Mouse (Mus musculus): ENCODE measurements around the gene Dusp16. TPM values are rescaled to one million over a fixed set of nuclear protein-coding genes. Genes with fewer than 3 reads are reported as not detected.
"Not testable (repeated sequence)": the region's sequence is repeated elsewhere in the genome, so short reads cannot be mapped to it uniquely, and the experiment has no call there.

Gene Dusp16
- polyA plus RNA-seq, 1 experiment: 6.5 TPM

DNA sequence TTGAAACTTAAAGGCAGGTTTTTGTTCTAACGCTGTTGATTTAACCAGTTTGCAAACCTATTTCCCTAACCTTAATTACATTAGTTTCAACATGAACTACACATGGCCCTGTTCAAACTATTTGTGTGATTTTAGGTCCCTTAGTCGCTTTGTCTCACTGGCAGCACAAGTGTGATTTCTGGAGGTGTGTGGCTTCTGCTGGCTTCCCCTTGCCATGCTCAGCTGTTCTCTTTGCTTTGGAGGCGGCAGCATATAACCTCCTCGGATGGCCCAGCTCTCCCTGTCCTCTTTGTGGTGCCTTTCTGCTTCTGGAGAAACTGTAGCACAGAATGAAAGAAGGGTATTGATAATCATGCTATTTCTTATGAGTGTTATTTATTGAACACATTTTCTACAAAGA is 114.9 kb downstream of the Dusp16 start:
- TF ChIP-seq POLR2A (IDR thresholded peaks at IDR 0.05; ENCODE audit: low read depth, low read length) (no peak), CTCF (IDR thresholded peaks at IDR 0.05; ENCODE audit: extremely low read depth, insufficient read depth, insufficient read length, insufficient replicate concordance) (no peak)
- Histone ChIP-seq H3K36me3 (ENCODE audit: control insufficient read depth, insufficient read depth, low read length) (no peaks in the 10 kb centered on the region), H3K4me3 (ENCODE audit: extremely low read depth, insufficient read depth, insufficient read length) (no peak overlapping the region), H3K27ac (ENCODE audit: insufficient read depth, low read length) (no peak overlapping the region), H3K27me3 (ENCODE audit: control insufficient read depth, insufficient read depth, low read length) (no peaks in the 10 kb centered on the region), H3K4me1 (ENCODE audit: control insufficient read depth, insufficient read depth, insufficient read length) (no peaks in the 10 kb centered on the region; the same call in 1 of the 2 replicates)
- no peak for DNase-seq (ENCODE audit: low read depth in 1 of 2, low spot score in 2 of 2)
- 94% methylated on average over 4 of the region's 4 CpGs for WGBS

DNA sequence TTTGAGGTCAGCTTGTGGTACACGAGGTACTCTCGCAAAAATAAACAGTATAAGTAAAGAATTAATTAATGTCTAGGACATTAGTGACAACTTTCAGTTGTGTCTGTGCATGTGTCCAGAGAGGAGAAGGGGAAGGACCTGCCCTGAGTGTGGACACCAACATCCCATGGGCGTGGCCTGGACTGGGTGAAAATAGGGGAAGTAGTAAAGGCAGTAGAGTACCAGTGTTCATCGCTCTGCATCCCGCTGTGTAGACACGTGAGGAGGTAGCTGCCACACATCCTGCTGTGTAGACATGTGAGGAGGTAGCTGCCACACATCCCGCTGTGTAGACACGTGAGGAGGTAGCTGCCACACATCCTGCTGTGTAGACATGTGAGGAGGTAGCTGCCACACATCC is 118.7 kb downstream of the Dusp16 start:
- H3K36me3 ChIP-seq (ENCODE audit: control insufficient read depth, insufficient read depth, low read length); H3K27me3 ChIP-seq (ENCODE audit: control insufficient read depth, insufficient read depth, low read length); H3K4me3 ChIP-seq (ENCODE audit: extremely low read depth, insufficient read depth, insufficient read length); DNase-seq (ENCODE audit: low read depth in 1 of 2, low spot score in 2 of 2); H3K4me1 ChIP-seq (ENCODE audit: control insufficient read depth, insufficient read depth, insufficient read length); H3K27ac ChIP-seq (ENCODE audit: insufficient read depth, low read length): not testable (repeated sequence)
- WGBS: 70% methylated on average over 8 of the region's 8 CpGs

DNA sequence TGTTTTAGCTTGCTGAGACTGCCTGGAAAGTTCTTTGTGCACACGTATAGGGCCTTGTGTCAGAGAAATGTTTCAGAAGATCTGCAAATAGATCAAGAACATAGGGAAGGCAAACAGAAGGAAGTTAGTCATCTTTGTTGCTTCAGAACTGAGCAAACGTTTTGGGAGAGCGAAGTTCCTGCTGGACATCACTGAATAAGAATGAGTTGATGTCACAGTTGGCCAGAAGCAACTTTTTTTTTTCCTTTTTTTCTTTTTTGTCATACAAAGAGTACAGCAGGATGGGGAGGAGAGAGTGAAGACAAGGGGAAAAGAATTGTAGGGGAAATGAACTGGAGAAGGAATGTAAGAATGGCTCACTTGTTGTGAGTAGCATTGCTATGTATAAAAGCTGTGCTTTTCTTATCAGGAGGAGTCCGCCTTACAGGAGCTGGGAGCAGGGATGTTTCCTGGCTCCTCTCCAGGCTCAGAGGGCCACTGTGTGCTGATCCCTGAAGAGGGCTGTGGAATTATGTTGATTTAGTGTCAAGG is 121.5 kb downstream of the Dusp16 start:
- Histone ChIP-seq H3K27me3 (ENCODE audit: control insufficient read depth, insufficient read depth, low read length) (no peaks in the 10 kb centered on the region), H3K4me1 (ENCODE audit: control insufficient read depth, insufficient read depth, insufficient read length) (no peaks in the 10 kb centered on the region), H3K4me3 (ENCODE audit: extremely low read depth, insufficient read depth, insufficient read length) (no peak overlapping the region), H3K36me3 (ENCODE audit: control insufficient read depth, insufficient read depth, low read length) (no peaks in the 10 kb centered on the region), H3K27ac (ENCODE audit: insufficient read depth, low read length) (no peak overlapping the region; the same call in 1 of the 2 replicates)
- no peak for DNase-seq (ENCODE audit: low read depth in 1 of 2, low spot score in 2 of 2)
- 75% methylated on average over 4 of the region's 4 CpGs for WGBS
- TF ChIP-seq POLR2A (IDR thresholded peaks at IDR 0.05; ENCODE audit: low read depth, low read length) (no peak), CTCF (IDR thresholded peaks at IDR 0.05; ENCODE audit: extremely low read depth, insufficient read depth, insufficient read length, insufficient replicate concordance) (no peak)

DNA sequence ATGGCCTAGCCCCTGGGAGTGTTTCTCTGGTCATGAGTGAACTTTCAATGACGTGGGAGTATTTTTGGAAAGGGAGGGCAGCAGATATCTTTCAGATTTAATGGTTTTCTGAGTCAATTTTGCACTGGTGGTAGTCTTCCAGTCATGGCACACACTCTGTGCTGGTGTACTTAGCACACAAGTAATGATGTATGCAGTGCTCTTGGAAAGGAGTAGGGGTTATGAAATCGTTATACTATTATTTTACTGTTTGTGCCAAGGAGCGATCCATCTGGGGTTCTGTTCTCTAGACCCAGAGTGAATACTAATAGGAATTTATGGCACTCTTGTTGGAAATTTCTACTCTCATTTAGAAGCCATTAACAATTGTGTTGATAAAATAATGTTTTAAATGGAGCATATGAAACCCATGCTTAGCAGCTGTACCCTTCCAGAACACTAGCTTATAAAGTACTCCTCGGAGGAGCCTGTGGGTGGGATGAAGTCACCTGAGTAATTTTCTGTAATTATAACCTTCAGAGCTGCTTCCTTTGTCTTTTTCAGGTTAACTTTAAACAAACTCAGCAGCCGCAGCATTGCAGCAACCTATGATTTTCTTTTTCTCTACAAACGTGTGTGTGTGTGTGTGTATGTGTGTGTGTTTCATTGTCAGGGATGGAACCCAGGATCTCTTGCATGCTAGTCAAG is 123.1 kb downstream of the Dusp16 start:
- 85% methylated on average over 6 of the region's 6 CpGs for WGBS
- no peaks in the 10 kb centered on the region for H3K36me3 ChIP-seq (ENCODE audit: control insufficient read depth, insufficient read depth, low read length)
- no peak for DNase-seq (ENCODE audit: low read depth in 1 of 2, low spot score in 2 of 2)
- no peaks in the 10 kb centered on the region for H3K4me1 ChIP-seq (ENCODE audit: control insufficient read depth, insufficient read depth, insufficient read length)
- TF ChIP-seq POLR2A (IDR thresholded peaks at IDR 0.05; ENCODE audit: low read depth, low read length): no peak
- TF ChIP-seq CTCF (IDR thresholded peaks at IDR 0.05; ENCODE audit: extremely low read depth, insufficient read depth, insufficient read length, insufficient replicate concordance): no peak
- H3K27ac ChIP-seq (ENCODE audit: insufficient read depth, low read length): no peak overlapping the region
- H3K4me3 ChIP-seq (ENCODE audit: extremely low read depth, insufficient read depth, insufficient read length): no peak overlapping the region
- no peaks in the 10 kb centered on the region for H3K27me3 ChIP-seq (ENCODE audit: control insufficient read depth, insufficient read depth, low read length)

DNA sequence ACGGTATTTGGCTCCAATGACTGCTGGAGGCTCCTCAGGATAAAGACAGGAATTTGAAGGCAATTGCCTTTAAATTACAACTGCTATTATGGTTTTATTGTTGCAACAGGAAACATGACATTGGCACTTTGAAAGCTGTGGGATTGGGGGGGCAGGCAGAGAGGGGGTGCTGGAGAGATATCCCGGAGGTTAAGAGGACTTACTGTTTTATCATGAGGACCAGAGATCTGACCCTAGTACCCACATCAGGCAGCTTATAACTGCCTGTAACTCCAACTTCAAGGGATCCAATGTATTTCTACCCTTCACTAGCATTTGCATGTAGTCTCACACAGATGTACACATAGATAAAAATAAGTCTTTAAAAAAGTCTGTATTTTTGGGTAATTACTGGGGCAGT is 123.9 kb downstream of the Dusp16 start:
- no peaks in the 10 kb centered on the region for H3K4me1 ChIP-seq (ENCODE audit: control insufficient read depth, insufficient read depth, insufficient read length)
- no peak overlapping the region for H3K4me3 ChIP-seq (ENCODE audit: extremely low read depth, insufficient read depth, insufficient read length)
- no peaks in the 10 kb centered on the region for H3K36me3 ChIP-seq (ENCODE audit: control insufficient read depth, insufficient read depth, low read length)
- no peaks in the 10 kb centered on the region for H3K27me3 ChIP-seq (ENCODE audit: control insufficient read depth, insufficient read depth, low read length)
- 79% methylated on average over 2 of the region's 2 CpGs for WGBS
- H3K27ac ChIP-seq (ENCODE audit: insufficient read depth, low read length): no peak overlapping the region
- no peak for DNase-seq (ENCODE audit: low read depth in 1 of 2, low spot score in 2 of 2)
- no peak for TF ChIP-seq POLR2A (IDR thresholded peaks at IDR 0.05; ENCODE audit: low read depth, low read length)
- no peak for TF ChIP-seq CTCF (IDR thresholded peaks at IDR 0.05; ENCODE audit: extremely low read depth, insufficient read depth, insufficient read length, insufficient replicate concordance)

DNA sequence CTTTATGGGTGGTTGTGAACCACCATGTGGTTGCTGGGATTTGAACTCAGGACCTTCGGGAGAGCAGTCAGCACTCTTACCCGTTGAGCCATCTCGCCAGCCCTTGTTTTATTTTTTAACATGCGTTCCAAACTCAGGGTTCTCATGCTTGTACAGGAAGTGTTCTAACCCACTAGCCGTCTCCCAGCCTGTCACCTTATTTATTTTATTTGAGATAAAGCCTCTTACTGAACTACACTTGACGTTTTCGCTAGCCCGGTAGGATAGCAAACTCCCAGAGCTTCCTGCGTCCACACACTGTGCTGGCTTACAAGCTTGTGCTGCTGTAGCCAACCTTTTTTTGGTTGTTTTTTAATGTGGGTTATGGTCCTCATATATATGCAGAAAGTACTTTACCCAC is 126.6 kb downstream of the Dusp16 start:
- Histone ChIP-seq H3K27me3 (ENCODE audit: control insufficient read depth, insufficient read depth, low read length) (no peaks in the 10 kb centered on the region), H3K36me3 (ENCODE audit: control insufficient read depth, insufficient read depth, low read length) (no peaks in the 10 kb centered on the region), H3K27ac (ENCODE audit: insufficient read depth, low read length) (no peak overlapping the region), H3K4me3 (ENCODE audit: extremely low read depth, insufficient read depth, insufficient read length) (no peak overlapping the region), H3K4me1 (ENCODE audit: control insufficient read depth, insufficient read depth, insufficient read length) (no peaks in the 10 kb centered on the region)
- DNase-seq (ENCODE audit: low read depth in 1 of 2, low spot score in 2 of 2): no peak
- 85% methylated on average over 9 of the region's 9 CpGs for WGBS
- TF ChIP-seq CTCF (IDR thresholded peaks at IDR 0.05; ENCODE audit: extremely low read depth, insufficient read depth, insufficient read length, insufficient replicate concordance) (no peak), POLR2A (IDR thresholded peaks at IDR 0.05; ENCODE audit: low read depth, low read length) (no peak)

Other genes starting within 250 kb of the Dusp16 start
- 10.8 and 14.7 TPM in 2 replicates for gene Lrp6, start 225.7 kb downstream of the Dusp16 start, polyA plus RNA-seq (2012; rRNA removed)
- gene Mansc1, start 160.1 kb downstream of the Dusp16 start, polyA plus RNA-seq (2012; rRNA removed): 1.4 TPM in 2 replicates
- 9.2 and 12.3 TPM in 2 replicates for gene Borcs5, start 153.1 kb downstream of the Dusp16 start, polyA plus RNA-seq (2012; rRNA removed)
- 10.2 and 10.9 TPM in 2 replicates for gene Crebl2, start 37.5 kb upstream of the Dusp16 start, polyA plus RNA-seq (2012; rRNA removed)
- 6.4 and 7.0 TPM in 2 replicates for gene Gpr19, start 106.0 kb upstream of the Dusp16 start, polyA plus RNA-seq (2012; rRNA removed)
- gene Cdkn1b, start 127.8 kb upstream of the Dusp16 start, polyA plus RNA-seq (2012; rRNA removed): 30.3 and 35.3 TPM in 2 replicates
- gene Apold1, start 189.1 kb upstream of the Dusp16 start, polyA plus RNA-seq (2012; rRNA removed): 1.1 TPM in 2 replicates
- gene Ddx47, start 219.0 kb upstream of the Dusp16 start, polyA plus RNA-seq (2012; rRNA removed): 32.3 and 34.6 TPM in 2 replicates

Measured in spleen, adult 2 months (tissue).